Mouse (Mus musculus) midbrain, embryonic 12.5 days (tissue): Measurements from ENCODE around the gene Aldh3b3. TPM values are rescaled to one million over a fixed set of nuclear protein-coding genes. Genes with fewer than 3 reads are reported as not detected.

ENCODE experiments used
- ATAC-seq: fragments of 200-750 bp; cut with Nextera tagmentation; 2 replicates; pipeline ENCODE4 v1.8.0; 2017; ENCODE audit warnings: low read depth, moderate TSS enrichment, moderate library complexity; ENCODE audit not compliant: low FRiP score
- H3K27ac ChIP-seq: fragments of 300-500 bp; sonication (generic); replicated peaks from 2 replicates; pipeline ENCODE4 v1.5.1; 2016; ENCODE audit warnings: mild to moderate bottlenecking
- H3K27me3 ChIP-seq: fragments of 300-500 bp; sonication (generic); 2 replicates; pipeline ENCODE4 v1.6.1; 2016; ENCODE audit warnings: mild to moderate bottlenecking
- H3K36me3 ChIP-seq: fragments of 300-500 bp; sonication (generic); 2 replicates; pipeline ENCODE4 v1.6.1; 2016
- H3K4me1 ChIP-seq: fragments of 300-500 bp; sonication (generic); 2 replicates; pipeline ENCODE4 v1.6.1; 2016
- H3K4me2 ChIP-seq: fragments of 300-500 bp; sonication (generic); replicated peaks from 2 replicates; pipeline ENCODE4 v1.6.1; 2016; ENCODE audit warnings: mild to moderate bottlenecking, moderate library complexity
- H3K4me3 ChIP-seq: fragments of 300-500 bp; sonication (generic); 2 replicates; pipeline ENCODE4 v1.5.1; 2016; ENCODE audit warnings: mild to moderate bottlenecking
- H3K9ac ChIP-seq: fragments of 300-500 bp; sonication (generic); replicated peaks from 2 replicates; pipeline ENCODE4 v1.6.1; 2016; ENCODE audit warnings: mild to moderate bottlenecking, moderate library complexity
- H3K9me3 ChIP-seq: fragments of 300-500 bp; sonication (generic); 2 replicates; pipeline ENCODE4 v1.6.1; 2016; ENCODE audit warnings: mild to moderate bottlenecking
- WGBS: fragments of 180-500 bp; shearing (Covaris S2); methylation state at CpG from one replicate; pipeline ENCODE4 v1.1.7; 2016; 5-methylcytosine and 5-hydroxymethylcytosine counted together
- polyA plus RNA-seq: library from polyadenylated mRNA; unstranded; fragments of >200 nt; fragmentation: Nextera tagmentation; extraction: Ambion mirVana; gene quantifications from 2 replicates; pipeline ENCODE4 v1.2.1, GENCODE M21; 2016

Gene Aldh3b3
- polyA plus RNA-seq, 1 experiment from 2014 or later = not detected

DNA sequence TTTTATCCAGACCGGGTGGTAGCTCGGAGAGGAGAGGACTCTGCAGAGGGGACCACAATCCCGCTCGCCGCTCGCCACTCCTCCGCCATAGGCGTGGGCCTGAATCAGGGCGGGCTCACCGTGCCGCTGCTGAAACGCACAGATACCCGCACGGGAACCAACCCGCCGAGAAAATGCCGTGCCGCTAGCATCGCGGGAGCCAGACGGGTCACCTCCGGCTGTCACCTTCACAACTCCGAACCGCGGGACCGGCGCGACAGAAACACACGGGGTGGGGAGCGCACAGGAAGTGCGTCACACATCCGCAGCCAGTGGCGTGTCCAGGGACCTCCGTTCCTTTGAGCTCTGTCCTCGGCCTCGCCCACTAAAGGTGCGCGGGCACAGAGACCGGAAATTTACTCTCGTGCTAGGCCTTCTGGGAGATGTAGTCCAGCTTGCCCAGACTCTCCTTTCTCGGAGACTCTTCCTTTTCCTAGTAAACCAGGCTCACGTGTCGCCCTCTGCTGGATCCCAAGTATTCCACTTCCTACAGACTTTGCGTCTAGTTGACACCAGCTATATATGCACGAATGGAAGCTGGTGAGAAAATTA, 54.1 kb downstream of the Aldh3b3 start, which contains the start of gene Ndufv1:
TSS of gene Ndufv1 (minus strand) at position 375 of the 591 bp plus-strand sequence.
- H3K27ac ChIP-seq = peak within 1 kb of the TSS; percentile 47; the same call in 1 of the 2 replicates
- peak; percentile 100 for ATAC-seq
- peaks cover 30% of the 10 kb centered on the region for H3K36me3 ChIP-seq
- peak within 1 kb of the TSS; percentile 65 for H3K9ac ChIP-seq
- peak within 1 kb of the TSS; percentile 75 for H3K4me3 ChIP-seq
- no peaks in the 10 kb centered on the region for H3K9me3 ChIP-seq
- H3K27me3 ChIP-seq = no peaks in the 10 kb centered on the region
- peak within 1 kb of the TSS; percentile 77 for H3K4me2 ChIP-seq
- under 1% methylated on average over 45 of the region's 45 CpGs for WGBS
- peaks cover 9% of the 10 kb centered on the region for H3K4me1 ChIP-seq

DNA sequence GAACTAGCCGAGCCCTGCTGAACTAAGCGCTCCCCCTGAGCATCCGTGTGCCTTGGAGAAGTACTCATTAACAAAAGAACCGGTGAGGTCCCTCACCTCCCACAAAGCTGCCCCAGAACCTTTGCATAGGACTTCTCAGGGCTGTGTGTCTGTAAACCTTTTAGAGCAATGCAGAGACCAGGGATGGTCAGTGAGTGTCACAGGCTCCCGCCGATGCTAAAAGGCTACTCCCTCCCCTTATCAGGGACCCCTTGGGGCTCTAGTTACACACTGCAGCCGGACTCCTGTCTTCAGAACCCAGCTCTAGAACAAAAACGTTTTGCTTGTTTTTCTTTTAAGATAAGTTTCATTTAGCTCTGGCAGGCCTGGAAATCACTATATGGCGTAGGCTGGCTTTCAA, 54.6 kb downstream of the Aldh3b3 start:
- Histone ChIP-seq H3K9ac (peak overlapping the region; percentile 26; the same call in 1 of the 2 replicates), H3K27ac (no peak overlapping the region), H3K36me3 (peaks cover 24% of the 10 kb centered on the region), H3K4me3 (peak overlapping the region; percentile 75), H3K27me3 (no peaks in the 10 kb centered on the region), H3K4me1 (peaks cover 9% of the 10 kb centered on the region), H3K4me2 (peak overlapping the region; percentile 47), H3K9me3 (no peaks in the 10 kb centered on the region)
- ATAC-seq = no peak
- WGBS = 20% methylated on average over 9 of the region's 9 CpGs

DNA sequence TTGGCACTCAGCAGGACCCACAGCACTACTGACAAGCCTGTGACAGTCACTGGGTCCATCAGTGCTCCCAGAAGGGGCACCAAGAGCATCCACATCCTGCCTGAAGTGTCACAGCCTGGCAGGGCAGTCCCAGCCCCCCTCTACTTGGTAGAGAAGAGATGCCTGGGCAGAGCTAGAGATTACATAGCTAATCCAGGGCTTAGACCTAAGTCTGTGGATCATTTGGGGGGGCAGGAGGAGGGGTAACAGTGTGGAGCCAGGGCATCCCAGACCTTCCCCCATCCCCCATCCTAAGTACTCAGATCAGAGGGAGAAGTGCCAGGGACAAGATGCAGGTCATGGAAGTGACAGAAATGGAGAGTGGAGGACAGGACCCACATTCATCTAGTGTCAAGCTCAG, 56.4 kb downstream of the Aldh3b3 start:
- no peak overlapping the region for H3K4me3 ChIP-seq
- H3K36me3 ChIP-seq = peaks cover 7% of the 10 kb centered on the region
- H3K9ac ChIP-seq = no peak overlapping the region
- H3K27ac ChIP-seq = no peak overlapping the region
- no peak overlapping the region for H3K4me2 ChIP-seq
- no peak for ATAC-seq
- 0 out of 2 replicates have a peak, but pooled peaks cover 5% of the 10 kb centered on the region for H3K27me3 ChIP-seq
- peaks cover 9% of the 10 kb centered on the region for H3K4me1 ChIP-seq
- no peaks in the 10 kb centered on the region for H3K9me3 ChIP-seq

DNA sequence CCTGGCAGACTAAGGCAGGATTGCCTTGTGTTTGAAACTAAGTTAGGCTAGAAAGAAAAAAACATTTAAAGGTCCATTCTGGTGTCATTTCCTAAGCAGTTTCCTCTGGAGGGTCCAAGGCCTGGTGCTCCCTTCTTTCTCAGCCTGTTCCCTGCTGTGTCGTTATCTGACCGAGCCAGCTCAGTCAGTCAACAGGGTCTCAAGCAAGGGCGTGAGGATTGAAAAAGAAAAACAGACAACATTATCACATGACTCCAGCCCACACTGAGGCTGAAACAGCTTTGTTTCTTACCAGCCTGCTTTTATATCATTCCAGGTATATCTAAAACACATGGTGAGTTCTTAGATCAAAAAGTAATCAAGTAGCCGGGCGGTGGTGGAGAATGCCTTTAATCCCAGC, 57.2 kb downstream of the Aldh3b3 start:
- Histone ChIP-seq H3K27me3 (0 out of 2 replicates have a peak, but pooled peaks cover 5% of the 10 kb centered on the region), H3K9ac (no peak overlapping the region), H3K9me3 (no peaks in the 10 kb centered on the region), H3K4me3 (no peak overlapping the region), H3K36me3 (no peaks in the 10 kb centered on the region), H3K27ac (no peak overlapping the region), H3K4me2 (no peak overlapping the region), H3K4me1 (peaks cover 9% of the 10 kb centered on the region)
- no peak for ATAC-seq
- 75% methylated on average over 5 of the region's 5 CpGs for WGBS

DNA sequence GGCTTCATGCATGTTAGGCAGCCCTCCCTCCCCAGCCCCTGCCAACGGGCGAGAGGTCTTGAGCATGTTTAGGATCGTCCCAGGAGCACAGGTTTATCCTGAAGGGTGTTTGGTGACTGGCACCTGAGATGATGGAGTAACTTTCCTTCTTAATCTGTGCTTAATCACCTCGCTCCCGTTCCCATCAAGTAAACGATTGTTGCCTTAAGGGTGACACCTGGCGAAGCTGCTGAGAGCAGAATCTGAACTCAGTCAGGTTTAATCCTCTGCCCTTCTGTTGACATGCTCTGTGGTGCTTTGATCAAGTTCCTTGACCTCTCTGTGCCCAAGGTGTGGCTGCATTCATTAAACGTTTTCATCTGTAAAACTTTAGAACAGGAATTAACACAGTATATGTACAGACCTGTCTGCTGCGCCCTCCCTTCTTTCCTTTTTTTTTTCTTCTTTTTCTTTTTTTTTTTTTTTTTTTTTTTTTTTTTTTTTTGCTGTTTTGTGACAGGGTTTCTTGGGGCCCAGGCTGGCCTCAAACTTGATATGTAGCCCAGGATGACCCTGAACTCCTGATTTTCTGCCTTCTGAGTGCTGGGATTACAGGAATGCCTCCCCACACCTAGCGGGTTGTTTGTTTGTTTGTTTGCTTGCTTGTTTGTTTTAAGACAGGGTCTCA, 59.6 kb downstream of the Aldh3b3 start:
- H3K9ac ChIP-seq = no peak overlapping the region
- no peak for ATAC-seq
- no peak overlapping the region for H3K4me2 ChIP-seq
- H3K27me3 ChIP-seq = 0 out of 2 replicates have a peak, but pooled peaks cover 5% of the 10 kb centered on the region
- WGBS = 71% methylated on average over 10 of the region's 10 CpGs
- H3K4me3 ChIP-seq = no peak overlapping the region
- no peaks in the 10 kb centered on the region for H3K9me3 ChIP-seq
- no peaks in the 10 kb centered on the region for H3K36me3 ChIP-seq
- H3K4me1 ChIP-seq = no peaks in the 10 kb centered on the region
- H3K27ac ChIP-seq = no peak overlapping the region

DNA sequence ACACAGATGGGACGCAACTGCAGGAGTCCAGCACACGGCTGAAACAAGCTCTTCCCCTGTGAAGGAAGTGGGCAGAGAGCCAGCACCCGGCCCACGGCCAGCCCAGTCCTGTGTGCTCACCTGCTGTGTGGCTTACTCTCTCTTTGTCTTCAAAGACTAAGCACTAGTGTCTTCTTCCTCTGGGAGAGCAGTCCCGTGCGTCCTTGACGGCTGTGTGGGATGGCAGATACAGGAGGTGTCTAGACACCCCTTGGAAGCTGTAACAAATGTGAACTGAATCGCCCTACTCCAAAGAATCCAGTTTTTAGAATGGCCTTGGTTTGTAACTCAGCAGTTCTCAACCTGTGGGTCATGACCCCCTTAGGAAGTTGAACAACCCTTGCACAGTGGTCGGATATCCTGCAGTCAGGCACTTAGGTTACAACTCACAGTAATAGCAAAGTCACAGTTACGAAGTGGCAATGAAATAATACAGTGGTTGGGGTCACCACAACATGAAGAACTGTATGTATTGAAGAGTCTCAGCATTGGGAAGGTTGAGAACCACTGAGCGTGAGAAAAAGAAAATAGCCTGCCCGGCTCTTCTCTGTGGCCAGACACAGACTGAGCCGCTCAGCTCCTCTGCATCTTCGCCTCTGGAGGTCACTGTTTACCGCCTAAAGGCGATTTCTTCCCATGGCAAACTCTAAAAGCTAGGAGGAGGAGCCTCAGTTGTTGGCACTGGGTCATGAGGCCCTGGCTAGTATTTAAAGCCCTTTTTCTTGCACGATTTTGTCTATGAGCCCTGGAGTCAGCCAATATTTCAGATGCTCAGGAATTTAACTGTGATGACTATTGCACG, 60.5 kb downstream of the Aldh3b3 start:
- H3K36me3 ChIP-seq = no peaks in the 10 kb centered on the region
- no peaks in the 10 kb centered on the region for H3K4me1 ChIP-seq
- H3K9me3 ChIP-seq = no peaks in the 10 kb centered on the region
- 0 out of 2 replicates have a peak, but pooled peaks cover 5% of the 10 kb centered on the region for H3K27me3 ChIP-seq
- H3K9ac ChIP-seq = no peak overlapping the region
- ATAC-seq = 0 out of 2 replicates have a peak, but pooled peaks have one; percentile 38
- 34% methylated on average over 18 of the region's 18 CpGs for WGBS
- H3K27ac ChIP-seq = no peak overlapping the region
- no peak overlapping the region for H3K4me3 ChIP-seq
- H3K4me2 ChIP-seq = no peak overlapping the region

Other genes with a start within 250 kb of the Aldh3b3 start
- gene Kmt5b, start 191.2 kb upstream of the Aldh3b3 start, polyA plus RNA-seq = 61.3 and 65.9 TPM in 2 replicates
- 69.1 and 73.9 TPM in 2 replicates for gene Chka, start 106.9 kb upstream of the Aldh3b3 start, polyA plus RNA-seq
- 16.3 and 18.7 TPM in 2 replicates for gene Tcirg1, start 51.5 kb upstream of the Aldh3b3 start, polyA plus RNA-seq
- gene Ndufs8, start 45.9 kb upstream of the Aldh3b3 start, polyA plus RNA-seq = 193 and 210 TPM in 2 replicates
- gene Aldh3b1, start 28.8 kb upstream of the Aldh3b3 start, polyA plus RNA-seq = 0.83 and 0.96 TPM in 2 replicates
- 8.5 and 10.4 TPM in 2 replicates for gene Unc93b1, start 23.5 kb upstream of the Aldh3b3 start, polyA plus RNA-seq
- gene Aldh3b2, start 13.7 kb downstream of the Aldh3b3 start, polyA plus RNA-seq = 0.62 and 1.0 TPM in 2 replicates
- gene Acy3, start 27.9 kb downstream of the Aldh3b3 start, polyA plus RNA-seq = 0.88 and 1.3 TPM in 2 replicates
- gene Tbx10, start 34.1 kb downstream of the Aldh3b3 start, polyA plus RNA-seq = not detected in 2 replicates
- gene Nudt8, start 41.9 kb downstream of the Aldh3b3 start, polyA plus RNA-seq = 15.6 and 17.6 TPM in 2 replicates
- gene Gm49405, start 42.0 kb downstream of the Aldh3b3 start, polyA plus RNA-seq = 3.5 and 4.5 TPM in 2 replicates
- 3.6 and 5.2 TPM in 2 replicates for gene Doc2g, start 44.7 kb downstream of the Aldh3b3 start, polyA plus RNA-seq
- gene Ndufv1, start 54.2 kb downstream of the Aldh3b3 start, polyA plus RNA-seq = 181 and 188 TPM in 2 replicates
- 323 and 328 TPM in 2 replicates for gene Gstp1, start 79.3 kb downstream of the Aldh3b3 start, polyA plus RNA-seq
- 1.6 and 2.4 TPM in 2 replicates for gene Gstp2, start 87.4 kb downstream of the Aldh3b3 start, polyA plus RNA-seq
- not detected in 2 replicates for gene Gstp3, start 100.9 kb downstream of the Aldh3b3 start, polyA plus RNA-seq
- not detected in 2 replicates for gene Cabp2, start 122.9 kb downstream of the Aldh3b3 start, polyA plus RNA-seq
- gene Cdk2ap2, start 138.5 kb downstream of the Aldh3b3 start, polyA plus RNA-seq = 66.7 and 68.0 TPM in 2 replicates
- 27.2 and 29.0 TPM in 2 replicates for gene Pitpnm1, start 141.4 kb downstream of the Aldh3b3 start, polyA plus RNA-seq
- gene Aip, start 167.2 kb downstream of the Aldh3b3 start, polyA plus RNA-seq = 59.5 and 63.6 TPM in 2 replicates
- not detected in 2 replicates for gene Gpr152, start 181.1 kb downstream of the Aldh3b3 start, polyA plus RNA-seq
- 0.12 and 0.14 TPM in 2 replicates for gene Cabp4, start 185.4 kb downstream of the Aldh3b3 start, polyA plus RNA-seq
- 121 and 133 TPM in 2 replicates for gene Coro1b, start 190.0 kb downstream of the Aldh3b3 start, polyA plus RNA-seq
- 0.42 and 0.71 TPM in 2 replicates for gene Ptprcap, start 195.0 kb downstream of the Aldh3b3 start, polyA plus RNA-seq
- gene Rps6kb2, start 204.7 kb downstream of the Aldh3b3 start, polyA plus RNA-seq = 62.8 and 63.3 TPM in 2 replicates
- 3.8 and 4.2 TPM in 2 replicates for gene Carns1, start 216.8 kb downstream of the Aldh3b3 start, polyA plus RNA-seq
- 0.73 and 0.86 TPM in 2 replicates for gene Tbc1d10c, start 232.6 kb downstream of the Aldh3b3 start, polyA plus RNA-seq
- gene Ppp1ca, start 233.4 kb downstream of the Aldh3b3 start, polyA plus RNA-seq = 709 and 733 TPM in 2 replicates
- gene Rad9a, start 243.0 kb downstream of the Aldh3b3 start, polyA plus RNA-seq = 35.0 and 41.5 TPM in 2 replicates